Mouse (Mus musculus) liver, adult 2 months (tissue): Measurements from ENCODE around the gene Chga.

ENCODE experiments used
- CTCF ChIP-seq: fragments of 200-500 bp; IDR thresholded peaks from 2 replicates; pipeline ENCODE4 v1.5.1; 2011; ENCODE audit warnings: low read depth, low read length, control low read depth
- POLR2A ChIP-seq: fragments of 200-500 bp; IDR thresholded peaks from 2 replicates; pipeline ENCODE4 v1.6.1; 2011; ENCODE audit warnings: low read length, control low read depth; ENCODE audit not compliant: insufficient read depth; ENCODE audit errors: extremely low read depth

GRCm38 (mm10) chr12:102602255-102603041, 47.7 kb downstream of the Chga start:
- TF ChIP-seq CTCF: no peak
- no peak for TF ChIP-seq POLR2A
